Mouse (Mus musculus) 3134 (cell line): ENCODE data around the gene Ccr4.

Experiments used
- DNase-seq: peaks from one replicate; pipeline ENCODE4 v3.0.0-alpha.2; 2011; ENCODE audit warnings: low spot score; ENCODE audit not compliant: insufficient read length; ENCODE audit errors: extremely low read depth

Gene Ccr4

GRCm38 (mm10) chr9:114480940-114481339, 23.8 kb downstream of the Ccr4 start:
- no peak for DNase-seq

- DNase-seq: no peak
Measured at GRCm38 (mm10) chr9:114477019-114477418, 27.7 kb downstream of the Ccr4 start.

- DNase-seq: no peak
Measured at GRCm38 (mm10) chr9:114471892-114472291, 32.8 kb downstream of the Ccr4 start.

GRCm38 (mm10) chr9:114468701-114469100, 36.0 kb downstream of the Ccr4 start:
- no peak for DNase-seq

- no peak for DNase-seq
Measured at GRCm38 (mm10) chr9:114468217-114468616, 36.5 kb downstream of the Ccr4 start.

GRCm38 (mm10) chr9:114466871-114467270, 37.8 kb downstream of the Ccr4 start:
- no peak for DNase-seq

GRCm38 (mm10) chr9:114465442-114465841, 39.3 kb downstream of the Ccr4 start:
- no peak for DNase-seq

GRCm38 (mm10) chr9:114462569-114462968, 42.1 kb downstream of the Ccr4 start:
- no peak for DNase-seq

GRCm38 (mm10) chr9:114458436-114458835, 46.3 kb downstream of the Ccr4 start:
- DNase-seq: no peak

- DNase-seq: no peak
Measured at GRCm38 (mm10) chr9:114455420-114455819, 49.3 kb downstream of the Ccr4 start.

- DNase-seq: no peak
Measured at GRCm38 (mm10) chr9:114452418-114452817, 52.3 kb downstream of the Ccr4 start.

- DNase-seq: no peak
Measured at GRCm38 (mm10) chr9:114451615-114452014, 53.1 kb downstream of the Ccr4 start.

- DNase-seq: no peak
Measured at GRCm38 (mm10) chr9:114449120-114449754, 55.5 kb downstream of the Ccr4 start.

GRCm38 (mm10) chr9:114448700-114449099, 56.0 kb downstream of the Ccr4 start:
- no peak for DNase-seq

GRCm38 (mm10) chr9:114446887-114447286, 57.8 kb downstream of the Ccr4 start:
- no peak for DNase-seq

- no peak for DNase-seq
Measured at GRCm38 (mm10) chr9:114443351-114443750, 61.4 kb downstream of the Ccr4 start.

GRCm38 (mm10) chr9:114442893-114443292, 61.8 kb downstream of the Ccr4 start:
- DNase-seq: no peak

- no peak for DNase-seq
Measured at GRCm38 (mm10) chr9:114442225-114442624, 62.5 kb downstream of the Ccr4 start.

- DNase-seq: no peak
Measured at GRCm38 (mm10) chr9:114440548-114440947, 64.2 kb downstream of the Ccr4 start.
